Mouse (Mus musculus) lung, postnatal 36 days (tissue): ENCODE measurements at regions not wholly inside any gene's neighbourhood (a gene's known extent, or its start where the extent isn't known, plus 50 kb on each side); places are given as distances from the start of the nearest gene placed in this dataset.
"Not testable (repeated sequence)": the region's sequence is repeated elsewhere in the genome, so short reads cannot be mapped to it uniquely, and the experiment has no call there.

Experiments used
- DNase-seq: peaks from one replicate; pipeline ENCODE4 v3.0.0; 2022; ENCODE audit warnings: mixed read lengths

- DNase-seq, result no peak
Measured at GRCm38 (mm10) chr1:194565574-194565973, 52.4 kb upstream of the Plxna2 start.

GRCm38 (mm10) chr1:194563946-194564345, 54.1 kb upstream of the Plxna2 start:
- DNase-seq, result no peak

- DNase-seq, result no peak
Measured at GRCm38 (mm10) chr1:194561098-194561497, 56.9 kb upstream of the Plxna2 start.

GRCm38 (mm10) chr1:194548661-194549060, 69.4 kb upstream of the Plxna2 start:
- DNase-seq, result no peak

DNA sequence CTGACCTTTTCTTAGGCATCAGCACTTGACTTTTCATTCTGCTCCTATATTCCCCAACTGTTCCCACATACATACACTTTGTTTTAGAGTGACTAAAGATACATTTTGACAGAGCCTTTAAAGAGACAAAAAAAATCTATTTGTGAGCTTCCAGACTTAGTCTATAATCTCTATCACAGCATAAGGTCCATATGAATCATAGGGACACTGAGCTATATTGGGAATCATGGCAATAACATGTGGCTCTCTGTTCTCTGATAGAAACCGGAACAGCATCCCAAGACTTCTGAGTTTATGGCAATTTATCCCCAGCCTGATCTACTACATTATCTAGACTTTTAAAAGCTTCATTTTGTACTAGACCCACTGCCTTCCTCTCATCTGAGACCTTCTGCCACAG, 69.8 kb upstream of the Plxna2 start:
- no peak for DNase-seq

DNA sequence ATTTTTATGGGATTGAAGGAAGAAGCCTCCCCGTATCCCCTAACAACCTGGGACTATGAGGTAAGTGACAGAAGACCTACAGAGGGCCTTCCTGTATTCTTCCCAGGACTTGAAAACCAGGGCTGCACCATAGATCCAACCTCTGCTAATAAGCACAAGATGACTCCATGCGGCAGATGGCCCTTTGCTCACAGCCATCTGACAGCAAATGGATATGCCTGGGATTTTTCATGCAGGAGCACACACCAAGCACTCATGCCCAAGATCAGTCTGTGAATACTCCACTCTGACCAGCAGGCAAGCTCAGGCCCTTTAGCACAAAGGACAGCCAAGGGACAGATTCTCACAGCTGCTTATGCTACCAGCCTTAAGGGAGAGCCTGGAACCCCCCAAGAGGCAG, 77.1 kb upstream of the Plxna2 start:
- no peak for DNase-seq

GRCm38 (mm10) chr1:194527342-194528165, 90.5 kb upstream of the Plxna2 start:
- DNase-seq, result no peak

DNA sequence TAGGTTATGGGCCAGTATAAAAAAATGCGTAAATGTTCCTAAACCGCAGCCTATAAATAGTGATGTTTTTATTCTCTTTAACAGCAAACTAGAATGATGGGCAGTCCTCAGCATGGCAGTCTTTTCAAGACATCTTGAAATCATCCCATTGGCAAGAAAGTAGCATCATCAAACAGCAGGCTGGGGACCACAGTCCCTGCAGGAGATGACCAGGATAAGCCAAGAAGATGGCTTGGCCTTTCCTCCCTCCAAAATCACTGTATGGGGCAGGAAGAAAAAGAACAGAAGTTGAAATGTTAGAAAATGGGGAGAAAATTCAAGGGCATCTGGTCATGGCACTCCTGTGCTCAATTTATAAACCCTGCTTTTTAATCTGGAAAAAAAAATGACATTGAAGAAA, 93.0 kb upstream of the Plxna2 start:
- DNase-seq, result no peak

DNA sequence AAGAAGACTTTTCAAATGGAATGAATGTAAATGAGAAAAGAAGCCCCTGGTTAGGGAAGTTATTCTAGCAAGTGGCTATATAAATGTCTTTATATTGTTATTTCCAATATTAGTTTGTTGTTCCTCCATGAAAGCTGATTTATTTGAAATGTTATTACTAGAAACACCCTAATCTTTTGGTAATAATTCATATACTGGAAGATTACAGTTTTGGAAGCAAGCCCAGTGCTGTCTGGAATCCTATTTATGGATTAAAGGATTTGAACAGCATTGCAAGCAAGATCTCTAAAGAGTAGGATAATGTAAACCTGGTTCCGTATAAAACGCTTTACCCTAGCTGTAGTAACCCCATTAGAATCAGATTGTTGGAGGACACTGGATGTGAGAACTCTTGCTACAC, 96.8 kb upstream of the Plxna2 start:
- DNase-seq, result no peak

- DNase-seq, result no peak
Measured at GRCm38 (mm10) chr1:194519509-194520220, 98.4 kb upstream of the Plxna2 start.

- no peak for DNase-seq
Measured at GRCm38 (mm10) chr1:194516136-194516535, 101.9 kb upstream of the Plxna2 start.

GRCm38 (mm10) chr1:194508314-194508713, 109.7 kb upstream of the Plxna2 start:
- no peak for DNase-seq

GRCm38 (mm10) chr1:194505826-194506225, 112.2 kb upstream of the Plxna2 start:
- no peak for DNase-seq

DNA sequence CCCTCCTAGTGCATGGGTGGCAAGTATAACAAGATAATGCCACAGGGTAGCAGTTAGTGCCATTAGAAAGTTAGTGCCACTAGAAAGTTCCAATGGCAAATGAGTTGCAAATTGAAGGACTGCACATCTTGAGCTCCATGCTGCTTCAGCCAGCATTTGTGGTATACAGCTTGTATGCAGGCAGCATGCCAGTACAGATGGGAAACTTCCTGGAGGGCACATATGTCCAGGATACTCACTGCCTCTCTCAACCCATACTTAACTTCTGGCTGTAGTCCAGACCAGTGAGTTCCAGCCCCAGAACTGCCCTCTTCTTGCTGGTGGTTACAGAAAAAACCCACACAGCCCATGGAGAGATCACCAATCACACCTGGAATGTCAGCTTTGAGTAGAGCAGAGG, 113.8 kb upstream of the Plxna2 start:
- DNase-seq, result no peak

DNA sequence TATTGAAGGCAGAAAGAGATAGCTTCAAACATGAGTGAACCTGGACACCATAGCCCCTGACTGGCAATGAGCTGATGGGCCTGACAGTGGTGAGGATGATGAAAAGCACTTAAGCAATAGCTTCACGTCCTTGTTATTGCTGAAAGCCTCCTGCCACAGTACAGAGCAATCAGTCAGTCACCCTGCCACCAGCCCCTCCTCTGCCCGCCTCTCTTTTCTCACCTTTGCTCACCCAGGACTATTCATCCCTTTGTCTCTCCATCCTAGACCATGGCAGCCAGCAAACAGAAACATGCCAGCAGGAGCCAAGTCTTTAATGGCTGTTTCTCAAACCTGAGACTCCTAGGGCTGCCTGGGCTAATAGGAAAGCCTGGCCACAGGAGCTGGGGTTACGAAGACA, 114.5 kb upstream of the Plxna2 start:
- DNase-seq, result no peak

DNA sequence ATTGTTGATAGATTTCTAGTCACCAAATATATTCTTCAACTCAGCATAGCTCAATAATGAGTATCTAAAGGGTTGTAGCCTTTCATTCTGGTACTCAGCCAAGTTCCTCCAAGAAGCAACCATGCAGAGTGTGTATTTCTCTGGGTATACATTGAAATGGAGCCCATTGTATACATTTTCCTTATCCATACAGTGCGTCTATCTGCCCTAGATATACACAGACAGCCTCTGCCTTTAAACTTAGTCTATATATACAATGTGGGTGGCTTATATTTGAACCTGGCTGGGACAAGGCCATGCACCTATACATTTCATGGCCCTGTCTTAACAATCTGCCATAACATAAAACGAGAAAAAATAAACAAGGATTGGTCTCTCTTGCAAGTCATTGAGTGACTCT, 121.6 kb upstream of the Plxna2 start:
- no peak for DNase-seq

- no peak for DNase-seq
Measured at GRCm38 (mm10) chr1:194491111-194491510, 126.9 kb upstream of the Plxna2 start.

- DNase-seq, result no peak
Measured at GRCm38 (mm10) chr1:194488126-194488525, 129.9 kb upstream of the Plxna2 start.

DNA sequence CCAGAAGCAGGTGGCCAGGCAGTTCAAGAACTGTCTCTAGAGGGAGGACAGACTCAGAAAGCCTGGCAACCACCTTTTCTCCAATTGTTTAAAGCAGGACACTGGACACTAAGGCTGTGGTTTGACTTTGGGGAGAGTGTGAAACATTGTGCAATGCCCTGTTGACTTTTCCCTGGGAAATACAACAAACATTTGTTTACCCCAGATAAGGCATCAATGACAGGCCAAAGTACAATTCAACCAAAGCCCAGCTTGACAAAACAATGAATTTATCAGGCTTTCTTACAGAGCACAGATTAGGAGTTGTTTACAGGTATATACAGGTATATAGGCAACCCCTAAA, 135.3 kb upstream of the Plxna2 start:
- no peak for DNase-seq

DNA sequence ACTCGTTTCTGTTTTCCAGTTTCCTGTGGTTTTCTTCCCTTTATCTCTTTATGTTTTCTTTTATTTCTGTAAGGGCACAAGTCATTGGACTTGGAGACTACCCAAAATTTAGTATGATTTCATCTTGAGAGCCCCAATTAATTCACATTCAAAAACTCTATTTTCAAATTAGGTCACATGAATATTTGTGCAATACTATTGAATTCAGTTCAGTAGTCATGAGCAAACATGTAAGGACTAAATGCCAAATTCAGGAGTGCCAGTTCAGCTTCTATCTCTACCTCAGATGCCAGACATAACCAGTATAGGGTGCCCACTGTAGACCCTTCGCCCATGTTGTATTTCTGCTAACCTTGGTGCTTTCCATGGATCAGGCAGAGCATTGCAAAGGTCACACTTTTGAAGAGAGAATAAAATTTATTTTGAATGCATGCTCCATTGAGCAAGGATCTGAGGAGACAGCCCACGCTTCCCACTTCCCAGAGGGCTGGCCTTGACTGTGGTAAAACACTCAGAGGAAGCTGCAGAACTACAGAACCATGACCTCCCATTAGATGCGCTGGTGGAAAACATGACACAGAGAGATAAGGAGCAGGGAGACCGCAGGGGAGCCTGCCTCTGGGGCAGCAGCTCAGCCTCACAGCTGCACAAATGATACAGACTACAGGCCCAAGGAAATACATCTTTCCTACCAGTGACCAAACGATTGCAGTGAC, 135.9 kb upstream of the Plxna2 start:
- no peak for DNase-seq

- DNase-seq, result not testable (repeated sequence)
Measured at GRCm38 (mm10) chr1:194471281-194471680, 146.7 kb upstream of the Plxna2 start.

- no peak for DNase-seq
Measured at GRCm38 (mm10) chr1:194452480-194452879, 165.5 kb upstream of the Plxna2 start.

GRCm38 (mm10) chr1:194443681-194444080, 174.3 kb upstream of the Plxna2 start:
- DNase-seq, result no peak

- no peak for DNase-seq
Measured at GRCm38 (mm10) chr1:194437301-194437700, 180.7 kb upstream of the Plxna2 start.
